Mouse (Mus musculus) testis, postnatal 14 days (tissue): Measurements from ENCODE around the gene Jagn1.

ENCODE experiments used
- DNase-seq: peaks from one replicate; pipeline ENCODE4 v3.0.0; 2021; ENCODE audit warnings: low spot score

Gene Jagn1

GRCm38 (mm10) chr6:113434691-113435090, 7.7 kb upstream of the Jagn1 start:
- no peak for DNase-seq

- no peak for DNase-seq
These were observed 6.6 kb upstream of the Jagn1 start, which contains the start of gene Cidec for GRCm38 (mm10) chr6:113435664-113436205. Cidec (minus strand) TSS chr6:113435760.

GRCm38 (mm10) chr6:113437135-113437534, 5.2 kb upstream of the Jagn1 start:
- DNase-seq: no peak

GRCm38 (mm10) chr6:113438721-113439430, 3.5 kb upstream of the Jagn1 start:
- no peak for DNase-seq

- no peak for DNase-seq
These were observed 1.7 kb upstream of the Jagn1 start for GRCm38 (mm10) chr6:113440686-113441085.

GRCm38 (mm10) chr6:113441147-113441680, 1.2 kb upstream of the Jagn1 start:
- DNase-seq: peak; percentile 63

- DNase-seq: no peak
These were observed 305 bp upstream of the Jagn1 start for GRCm38 (mm10) chr6:113442087-113442441.

- no peak for DNase-seq
These were observed 722 bp downstream of the Jagn1 start for GRCm38 (mm10) chr6:113443091-113443490.

GRCm38 (mm10) chr6:113444207-113444965, 2.0 kb downstream of the Jagn1 start:
- DNase-seq: no peak

- no peak for DNase-seq
These were observed 5.3 kb downstream of the Jagn1 start for GRCm38 (mm10) chr6:113447639-113448038.

GRCm38 (mm10) chr6:113451839-113452238, 9.5 kb downstream of the Jagn1 start:
- DNase-seq: no peak

GRCm38 (mm10) chr6:113455007-113455406, 12.6 kb downstream of the Jagn1 start:
- DNase-seq: no peak

GRCm38 (mm10) chr6:113457952-113458534, 15.7 kb downstream of the Jagn1 start, which contains the start of gene Il17re:
Il17re (plus strand) TSS chr6:113458484.
- DNase-seq: no peak

- no peak for DNase-seq
These were observed 16.3 kb downstream of the Jagn1 start for GRCm38 (mm10) chr6:113458635-113459034.

GRCm38 (mm10) chr6:113464040-113464439, 21.7 kb downstream of the Jagn1 start:
- no peak for DNase-seq

- DNase-seq: no peak
These were observed 23.2 kb downstream of the Jagn1 start for GRCm38 (mm10) chr6:113465602-113466001.

GRCm38 (mm10) chr6:113468512-113468911, 26.1 kb downstream of the Jagn1 start:
- no peak for DNase-seq

GRCm38 (mm10) chr6:113469021-113469420, 26.7 kb downstream of the Jagn1 start:
- DNase-seq: peak; percentile 68

- peak; percentile 74 for DNase-seq
These were observed 27.1 kb downstream of the Jagn1 start for GRCm38 (mm10) chr6:113469432-113469831.

GRCm38 (mm10) chr6:113471297-113471936, 29.0 kb downstream of the Jagn1 start, which contains the start of gene Il17rc:
Il17rc (plus strand) TSS chr6:113471427.
- DNase-seq: peak; percentile 52

- DNase-seq: no peak
These were observed 29.7 kb downstream of the Jagn1 start for GRCm38 (mm10) chr6:113472061-113472460.

GRCm38 (mm10) chr6:113473246-113473645, 30.9 kb downstream of the Jagn1 start:
- no peak for DNase-seq
